Mouse (Mus musculus): Measurements from ENCODE around the gene Siva1.

Siva1 gene

GRCm38 (mm10) chr12:112660576-112661326 is 16.3 kb downstream of the Siva1 start:
- peak; percentile 77 for DNase-seq (ENCODE audit: low spot score)

- no peak for DNase-seq (ENCODE audit: low spot score)
Measured at GRCm38 (mm10) chr12:112661327-112661605, 16.8 kb downstream of the Siva1 start.

DNA sequence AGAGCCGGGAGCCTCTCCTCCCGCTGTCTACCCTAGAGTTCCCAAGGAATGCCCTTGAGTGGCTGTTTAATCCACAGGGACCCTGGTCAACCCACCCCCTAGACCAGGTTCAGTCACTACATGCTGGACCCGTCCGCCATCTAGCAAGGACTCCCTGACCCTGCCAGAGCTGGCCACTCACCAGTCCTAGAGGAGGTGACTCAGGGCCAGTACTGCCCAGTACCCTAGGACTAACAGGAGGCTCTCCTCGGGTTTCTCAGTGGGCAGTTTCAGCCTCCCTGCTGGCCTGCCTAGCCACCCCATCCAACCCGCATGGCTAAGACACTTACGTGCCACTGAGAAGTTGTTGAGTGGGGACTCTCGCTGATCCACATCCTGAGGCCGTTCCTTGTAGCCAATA is 17.4 kb downstream of the Siva1 start:
- DNase-seq (ENCODE audit: low spot score): no peak

- DNase-seq (ENCODE audit: low spot score): no peak
Measured at GRCm38 (mm10) chr12:112663303-112663702, 18.8 kb downstream of the Siva1 start.

GRCm38 (mm10) chr12:112663716-112664115 is 19.2 kb downstream of the Siva1 start:
- DNase-seq (ENCODE audit: low spot score): no peak

DNA sequence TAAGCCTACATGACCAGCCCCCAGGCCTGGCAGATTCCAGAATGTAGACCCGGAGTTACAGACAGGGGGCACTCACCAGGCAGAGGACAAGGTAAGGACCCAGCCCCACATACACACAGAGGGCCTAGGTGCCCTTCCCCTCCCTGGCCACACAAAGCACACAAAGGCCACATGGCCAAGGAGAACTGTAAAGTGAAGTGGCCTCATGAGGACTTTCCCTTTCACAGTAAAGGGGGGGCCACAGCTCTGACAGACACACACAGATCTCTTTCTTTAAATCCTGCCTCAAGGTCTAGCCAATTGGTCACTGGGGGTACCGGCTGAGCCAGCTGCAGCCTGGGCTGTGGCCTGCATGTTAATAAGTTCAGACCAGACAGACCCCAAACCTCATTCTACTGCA is 19.6 kb downstream of the Siva1 start:
- DNase-seq (ENCODE audit: low spot score): no peak

DNA sequence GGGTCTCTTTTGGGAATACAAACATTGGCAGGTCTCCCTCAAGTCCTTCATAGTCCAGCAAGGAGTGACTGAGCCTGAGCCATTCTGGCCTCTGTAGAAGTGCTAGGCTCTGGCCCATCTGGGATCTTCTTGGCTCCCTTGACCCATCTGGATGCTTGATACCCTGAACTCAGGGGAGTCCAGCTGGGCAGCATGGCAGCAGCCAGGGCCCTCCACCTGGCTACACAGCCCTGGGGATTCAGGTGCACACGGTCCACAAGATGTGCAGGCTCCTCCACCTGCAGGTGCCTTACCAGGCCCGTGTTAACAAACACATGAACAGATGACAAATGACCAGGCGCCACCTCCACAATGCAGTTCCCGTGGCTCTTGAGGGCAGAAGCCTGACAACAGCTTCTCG is 20.2 kb downstream of the Siva1 start:
- DNase-seq (ENCODE audit: low spot score): no peak

- peak; percentile 52 for DNase-seq (ENCODE audit: low spot score)
Measured at GRCm38 (mm10) chr12:112665445-112665844, 21.0 kb downstream of the Siva1 start.

DNA sequence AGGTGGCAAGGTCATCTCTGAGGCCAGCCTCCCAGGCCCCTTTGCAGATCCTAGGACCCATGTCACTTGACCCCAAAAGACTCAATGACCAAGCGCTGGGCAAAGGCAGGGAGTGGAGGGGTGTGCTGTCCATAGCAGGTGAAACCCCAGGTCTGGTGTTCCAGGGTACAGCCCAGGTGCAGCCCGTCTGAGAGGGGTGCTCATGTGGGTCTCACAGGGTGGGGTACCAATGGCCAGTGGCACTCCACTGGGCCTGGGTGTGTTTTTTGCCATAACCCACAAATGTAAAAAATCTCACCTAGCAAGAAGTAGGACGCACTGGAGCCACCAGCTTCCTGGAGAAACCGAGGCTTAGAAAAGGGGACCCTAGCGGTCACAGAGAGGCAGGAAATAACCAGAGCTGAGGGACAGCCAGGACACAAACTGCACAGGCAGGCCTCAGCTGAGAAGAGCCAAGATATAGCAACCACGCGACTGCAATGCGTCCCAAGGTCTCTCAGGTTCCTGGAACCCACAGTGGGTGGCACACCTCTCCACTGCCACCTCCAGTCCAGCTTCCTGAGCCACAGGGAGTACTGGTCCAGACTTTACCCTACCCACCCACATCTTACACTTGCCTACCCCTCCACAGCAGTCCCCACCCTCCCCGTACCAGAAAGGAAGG is 21.5 kb downstream of the Siva1 start:
- no peak for DNase-seq (ENCODE audit: low spot score)

DNA sequence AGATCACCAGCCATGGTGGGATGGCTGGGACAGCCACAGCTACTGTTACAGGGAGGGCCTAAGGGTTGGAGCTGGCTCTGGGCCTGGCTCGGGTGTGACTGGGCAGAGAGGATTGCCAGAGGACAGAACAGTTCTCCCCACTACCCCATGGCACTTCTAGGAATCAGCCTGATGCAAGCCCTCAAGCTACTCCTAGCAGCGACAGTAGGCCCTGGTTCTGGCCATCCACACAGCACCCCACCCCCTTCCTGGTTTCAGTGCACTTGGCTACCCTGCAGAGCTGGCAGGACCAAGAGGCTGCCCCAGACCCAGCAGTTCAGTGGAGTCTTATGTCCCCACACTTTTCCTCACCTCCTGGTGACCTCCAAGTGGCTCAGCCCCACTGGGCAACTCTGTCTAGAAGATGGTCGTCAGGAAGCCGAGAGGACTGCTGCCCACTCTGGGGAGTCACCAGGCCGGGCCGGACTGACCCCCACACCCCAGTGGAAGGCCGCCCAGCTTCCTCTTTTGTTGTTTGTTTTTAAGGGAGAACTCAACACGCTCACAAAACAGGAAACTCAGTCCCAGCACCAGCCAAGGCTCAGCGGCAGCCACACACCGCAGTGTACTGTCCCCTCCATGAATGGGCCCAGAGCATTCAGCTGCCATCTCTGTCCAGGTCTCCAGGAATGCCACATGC is 23.3 kb downstream of the Siva1 start:
- DNase-seq (ENCODE audit: low spot score): no peak

- peak; percentile 72 for DNase-seq (ENCODE audit: low spot score)
Measured at GRCm38 (mm10) chr12:112670718-112671393, 26.4 kb downstream of the Siva1 start.

DNA sequence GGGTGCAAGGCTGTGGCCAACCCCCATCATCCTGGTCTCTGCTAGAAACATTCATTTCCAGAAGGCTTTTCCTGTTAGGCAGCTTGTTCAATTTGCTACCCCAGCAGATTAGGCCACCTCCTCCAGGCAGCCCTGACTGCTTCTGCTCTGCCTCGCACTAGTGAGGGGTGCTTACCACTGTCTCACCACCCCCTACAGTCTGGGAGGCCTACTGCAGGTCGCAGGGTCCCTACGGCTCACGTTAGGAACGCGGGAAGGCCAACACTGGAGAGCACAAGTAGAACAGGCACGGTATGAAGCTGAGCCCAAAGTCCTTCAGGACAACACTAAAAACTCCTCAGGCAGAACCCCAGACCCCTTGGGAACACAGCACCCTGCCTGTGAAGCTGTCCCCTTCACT is 27.4 kb downstream of the Siva1 start:
- DNase-seq (ENCODE audit: low spot score): peak; percentile 61

DNA sequence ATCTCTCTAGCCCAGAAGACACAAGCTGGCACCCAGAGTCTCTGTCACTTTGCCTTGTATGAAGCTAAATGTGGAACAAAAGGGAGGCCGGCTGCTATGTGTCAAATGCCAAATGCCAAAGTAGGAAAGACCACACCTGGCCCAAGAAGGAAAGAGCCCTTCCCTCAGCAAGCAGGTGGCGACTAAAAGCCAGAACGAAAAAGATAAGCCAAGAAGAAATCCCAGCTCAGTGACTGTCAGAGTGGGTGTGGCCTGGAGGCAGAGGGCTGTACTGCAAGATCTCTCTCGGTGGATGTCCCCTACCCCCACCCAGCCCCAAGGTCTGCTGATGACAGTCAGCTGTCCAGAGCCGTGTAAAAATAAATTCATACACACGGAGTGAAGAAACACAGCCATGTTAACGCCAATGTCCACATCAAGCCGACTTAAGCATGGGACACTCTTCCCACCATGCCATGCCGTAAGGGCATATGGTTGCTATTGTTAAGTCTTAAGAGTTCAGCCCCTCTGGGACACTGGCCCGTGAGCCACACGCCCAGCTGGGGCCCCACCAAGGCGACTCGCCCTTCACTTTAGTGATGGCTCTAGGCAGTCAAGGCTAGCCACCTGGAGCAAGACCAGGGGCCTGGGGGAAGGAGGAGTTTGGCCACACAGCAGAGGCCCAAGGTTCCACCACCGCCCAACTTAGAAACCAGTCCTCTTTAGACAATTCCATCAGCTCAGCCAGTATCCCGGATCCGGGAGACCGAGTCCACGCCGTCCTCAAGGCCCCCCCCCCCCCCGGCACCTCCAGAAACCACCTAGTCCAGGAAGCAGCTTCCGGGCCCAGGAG is 28.5 kb downstream of the Siva1 start:
- DNase-seq (ENCODE audit: low spot score): peak; percentile 71

DNA sequence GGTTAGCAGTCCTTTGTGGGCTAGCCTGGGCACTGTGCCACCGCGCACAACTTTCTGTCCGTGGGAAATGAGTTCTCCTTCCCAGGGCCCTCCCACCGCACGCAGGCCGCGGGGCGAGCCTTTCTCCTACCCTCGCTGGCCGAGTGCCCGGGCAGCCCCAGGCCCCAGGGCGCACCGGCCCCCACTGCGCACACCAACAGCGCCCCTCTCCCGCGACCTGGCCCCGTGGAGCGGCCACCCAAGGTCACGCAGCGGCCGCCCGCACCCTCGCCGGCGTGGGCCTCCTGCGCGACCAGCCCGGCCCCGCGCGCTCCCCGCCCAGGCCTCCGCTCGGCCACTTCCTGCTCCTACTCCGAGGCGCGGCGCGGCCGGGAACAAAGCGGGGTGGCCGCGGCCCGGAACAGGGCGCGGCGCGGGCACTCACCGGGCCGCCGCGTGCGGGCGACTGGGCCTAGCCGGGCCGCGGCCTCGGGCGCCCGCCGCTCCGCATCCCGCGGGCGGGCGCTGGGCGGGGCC is 29.2 kb downstream of the Siva1 start:
- no peak for DNase-seq (ENCODE audit: low spot score)

GRCm38 (mm10) chr12:112674132-112675011 is 29.9 kb downstream of the Siva1 start, which contains the start of gene Akt1:
Gene Akt1 (minus strand): TSS chr12:112674884.
- peak; percentile 55 for DNase-seq (ENCODE audit: low spot score)

DNA sequence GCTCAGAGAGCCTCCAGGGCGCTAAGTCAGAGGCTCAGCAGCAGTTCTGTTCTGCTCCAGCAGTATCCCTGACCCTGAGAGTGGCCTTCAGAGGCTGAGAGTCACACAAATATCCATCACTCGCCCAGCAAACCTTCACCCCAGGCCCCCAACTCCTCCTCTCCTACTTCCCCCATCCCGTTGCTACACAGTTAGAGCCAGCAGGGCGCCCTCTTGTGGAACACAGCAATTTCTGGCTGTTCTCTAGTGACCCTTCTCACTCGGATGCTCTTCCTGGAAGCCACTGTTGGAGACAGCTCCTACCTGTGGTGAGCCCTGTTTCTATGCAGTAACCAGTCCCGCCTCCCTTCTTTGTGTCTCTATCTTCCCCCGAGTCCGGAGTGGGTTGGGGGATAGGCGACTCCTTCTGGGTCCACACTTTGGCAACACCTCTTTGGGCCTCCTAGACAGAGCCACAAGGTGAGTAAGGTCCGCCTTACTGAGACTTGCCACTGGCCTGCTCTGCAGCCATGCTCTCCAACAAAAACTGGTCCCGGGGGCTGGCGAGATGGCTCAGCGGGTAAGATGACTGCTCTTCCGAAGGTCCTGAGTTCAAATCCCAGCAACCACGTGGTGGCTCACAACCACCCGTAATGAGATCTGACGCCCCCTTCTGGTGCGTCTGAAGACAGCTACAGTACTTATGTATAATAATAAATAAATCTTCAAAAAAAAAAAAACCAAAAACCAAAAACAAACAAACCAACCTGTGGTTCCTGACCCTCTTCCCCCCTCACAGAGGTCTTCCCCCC is 31.0 kb downstream of the Siva1 start:
- peak; percentile 95 for DNase-seq (ENCODE audit: low spot score)

DNA sequence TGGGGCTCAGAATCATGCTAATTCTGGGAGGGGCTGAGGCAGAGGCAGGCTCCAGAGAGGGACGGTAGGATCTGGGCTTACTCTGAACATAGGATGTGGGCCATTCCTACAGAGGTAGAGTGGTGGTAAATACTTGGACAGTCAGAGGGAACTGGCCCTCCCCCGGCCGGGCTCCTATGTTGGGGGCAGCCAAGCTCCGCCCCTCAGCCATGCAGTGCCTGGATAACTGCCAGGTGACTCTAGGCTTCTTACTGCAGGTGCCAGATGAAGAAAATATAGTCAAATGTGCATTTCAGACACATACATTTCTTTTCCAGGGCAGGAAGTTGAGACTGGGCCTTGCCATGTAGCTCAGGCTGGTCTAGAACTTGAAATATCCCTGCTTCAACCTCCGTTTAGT is 32.6 kb downstream of the Siva1 start:
- DNase-seq (ENCODE audit: low spot score): no peak

GRCm38 (mm10) chr12:112677943-112678554 is 33.6 kb downstream of the Siva1 start:
- no peak for DNase-seq (ENCODE audit: low spot score)

DNA sequence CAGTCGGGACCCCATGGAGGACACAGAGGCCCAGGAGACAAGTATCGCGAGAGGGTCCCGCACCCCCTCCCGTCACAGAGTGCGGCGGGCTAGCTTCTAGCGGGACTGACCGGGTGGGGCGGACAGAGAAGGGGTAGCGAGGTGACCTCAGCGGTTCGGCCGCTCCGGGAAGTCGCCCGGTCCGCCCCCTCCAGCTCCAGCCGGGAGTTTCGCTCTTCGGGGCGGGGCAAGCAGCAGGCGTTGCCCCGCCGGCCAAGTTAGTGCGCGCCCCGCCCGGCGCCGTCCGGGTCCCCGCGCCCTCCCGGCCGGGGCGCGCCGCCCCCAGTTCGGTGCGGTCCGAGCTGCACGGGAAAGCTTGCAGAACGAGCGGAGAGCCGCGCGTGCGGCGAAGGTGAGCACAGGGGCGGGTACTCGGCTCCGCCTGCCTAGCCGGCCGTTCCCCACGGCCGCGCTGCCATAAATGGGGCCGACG is 34.1 kb downstream of the Siva1 start, which contains the start of gene Zbtb42:
TSS of gene Zbtb42 (plus strand) at position 274 of the 472 bp plus-strand sequence.
- DNase-seq (ENCODE audit: low spot score): peak; percentile 86

All from retina, embryonic 14.5 days (tissue).